Mouse (Mus musculus): ENCODE results near the gene Nxpe2. TPM values are rescaled to one million over a fixed set of nuclear protein-coding genes. Genes with fewer than 3 reads are reported as not detected.
"Not testable (repeated sequence)": the region's sequence is repeated elsewhere in the genome, so short reads cannot be mapped to it uniquely, and the experiment has no call there.

Nxpe2 gene
- polyA plus RNA-seq, 1 experiment from 2014 or later = 4.4 TPM

DNA sequence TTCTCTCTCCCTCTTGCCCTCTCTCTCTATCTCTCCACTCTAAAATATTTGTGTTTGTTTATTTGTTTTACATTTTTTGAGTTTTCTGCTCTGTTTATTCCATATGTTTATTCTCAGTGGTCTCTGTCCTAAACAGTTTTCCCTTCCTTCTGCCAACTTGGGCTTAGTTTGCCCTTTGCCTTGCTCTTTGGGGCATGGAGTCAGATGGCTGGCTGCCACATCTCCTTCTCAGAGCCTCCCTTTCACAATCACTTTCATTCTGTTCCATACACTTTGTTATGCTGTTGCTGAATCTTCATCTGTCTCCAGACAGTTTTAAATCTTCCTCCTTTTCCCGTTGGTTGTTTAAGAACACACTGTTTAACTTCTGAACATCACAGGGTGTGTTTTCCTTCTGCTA, 37.4 kb downstream of the Nxpe2 start:
- H3K36me3 ChIP-seq (ENCODE audit: insufficient read depth, low read length) = no peaks in the 10 kb centered on the region
- H3K4me2 ChIP-seq (replicated peaks; ENCODE audit: low read depth, low read length) = no peak overlapping the region
- H3K27me3 ChIP-seq (replicated peaks; ENCODE audit: insufficient read depth, low read length) = no peaks in the 10 kb centered on the region
- H3K9me3 ChIP-seq (ENCODE audit: low read length) = no peaks in the 10 kb centered on the region
- H3K27ac ChIP-seq (ENCODE audit: low read length) = no peak overlapping the region
- no peaks in the 10 kb centered on the region for H3K4me1 ChIP-seq (ENCODE audit: insufficient read depth, low read depth, low read length)
- ATAC-seq = no peak
- 45% methylated on average over 1 of the region's 1 CpGs for WGBS
- peak; percentile 39 for DNase-seq (ENCODE audit: low spot score)
- H3K4me3 ChIP-seq (ENCODE audit: low read depth, low read length) = no peak overlapping the region
- H3K9ac ChIP-seq (replicated peaks; ENCODE audit: low read depth) = no peak overlapping the region
- no peak for TF ChIP-seq CTCF (IDR thresholded peaks at IDR 0.05)
- TF ChIP-seq EP300 (IDR thresholded peaks at IDR 0.05) = no peak

DNA sequence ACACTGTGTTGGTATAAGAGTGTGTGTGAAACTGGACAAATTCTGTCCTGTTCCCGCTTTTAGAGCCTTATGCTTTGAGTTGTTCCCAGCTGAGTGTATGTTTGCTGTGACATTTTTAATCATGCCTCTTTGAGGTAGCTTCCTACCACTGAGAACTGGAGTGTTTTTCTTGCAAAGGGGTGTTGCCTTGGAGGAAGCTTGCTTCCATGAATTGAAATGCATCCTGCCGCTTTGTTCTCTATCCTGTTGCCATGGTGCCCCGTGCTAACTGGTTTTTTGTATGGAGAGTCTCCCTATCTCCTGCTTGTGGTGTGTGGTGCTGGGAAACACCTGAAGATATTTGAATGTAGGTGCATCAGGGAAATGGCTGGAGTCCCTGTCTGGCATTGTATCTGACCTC, 39.1 kb downstream of the Nxpe2 start:
- no peaks in the 10 kb centered on the region for H3K9me3 ChIP-seq (ENCODE audit: low read length)
- peak overlapping the region; percentile 80 for H3K27ac ChIP-seq (ENCODE audit: low read length)
- TF ChIP-seq EP300 (IDR thresholded peaks at IDR 0.05) (peak; percentile 66), CTCF (IDR thresholded peaks at IDR 0.05) (no peak)
- no peaks in the 10 kb centered on the region for H3K36me3 ChIP-seq (ENCODE audit: insufficient read depth, low read length)
- no peak overlapping the region for H3K4me3 ChIP-seq (ENCODE audit: low read depth, low read length)
- H3K9ac ChIP-seq (replicated peaks; ENCODE audit: low read depth) = no peak overlapping the region
- peak overlapping the region; percentile 25; the same call in 1 of the 2 replicates for H3K4me2 ChIP-seq (replicated peaks; ENCODE audit: low read depth, low read length)
- 36% methylated on average over 3 of the region's 3 CpGs for WGBS
- DNase-seq (ENCODE audit: low spot score) (peak; percentile 50), ATAC-seq (peak; percentile 81)
- no peaks in the 10 kb centered on the region for H3K4me1 ChIP-seq (ENCODE audit: insufficient read depth, low read depth, low read length)
- no peaks in the 10 kb centered on the region for H3K27me3 ChIP-seq (replicated peaks; ENCODE audit: insufficient read depth, low read length)

DNA sequence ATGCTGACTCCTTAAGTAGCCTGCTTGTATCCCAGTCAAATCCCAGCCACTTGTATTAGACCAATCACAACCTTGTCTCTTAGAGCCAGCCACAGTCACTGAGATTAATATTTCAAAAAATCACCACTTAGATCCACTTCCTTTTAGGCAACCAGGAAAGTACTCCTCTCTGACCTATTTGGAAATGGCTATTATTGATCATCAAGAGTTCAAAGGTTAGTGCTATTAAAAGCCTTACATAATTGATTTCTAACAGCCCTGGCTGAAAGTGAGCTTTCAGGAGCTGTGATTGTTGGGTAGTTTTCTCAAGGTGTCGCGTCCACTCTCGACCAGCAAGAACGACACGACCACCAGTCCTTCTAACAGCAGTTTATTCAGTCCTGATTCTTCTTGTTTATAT, 42.0 kb downstream of the Nxpe2 start:
- DNase-seq (ENCODE audit: low spot score) (no peak), ATAC-seq (no peak)
- H3K9me3 ChIP-seq (ENCODE audit: low read length) = no peaks in the 10 kb centered on the region
- H3K27me3 ChIP-seq (replicated peaks; ENCODE audit: insufficient read depth, low read length) = no peaks in the 10 kb centered on the region
- H3K36me3 ChIP-seq (ENCODE audit: insufficient read depth, low read length) = no peaks in the 10 kb centered on the region
- TF ChIP-seq CTCF (IDR thresholded peaks at IDR 0.05) (no peak), EP300 (IDR thresholded peaks at IDR 0.05) (no peak)
- no peak overlapping the region for H3K4me3 ChIP-seq (ENCODE audit: low read depth, low read length)
- H3K9ac ChIP-seq (replicated peaks; ENCODE audit: low read depth) = no peak overlapping the region
- 76% methylated on average over 5 of the region's 5 CpGs for WGBS
- no peak overlapping the region for H3K27ac ChIP-seq (ENCODE audit: low read length)
- no peak overlapping the region for H3K4me2 ChIP-seq (replicated peaks; ENCODE audit: low read depth, low read length)
- no peaks in the 10 kb centered on the region for H3K4me1 ChIP-seq (ENCODE audit: insufficient read depth, low read depth, low read length)

DNA sequence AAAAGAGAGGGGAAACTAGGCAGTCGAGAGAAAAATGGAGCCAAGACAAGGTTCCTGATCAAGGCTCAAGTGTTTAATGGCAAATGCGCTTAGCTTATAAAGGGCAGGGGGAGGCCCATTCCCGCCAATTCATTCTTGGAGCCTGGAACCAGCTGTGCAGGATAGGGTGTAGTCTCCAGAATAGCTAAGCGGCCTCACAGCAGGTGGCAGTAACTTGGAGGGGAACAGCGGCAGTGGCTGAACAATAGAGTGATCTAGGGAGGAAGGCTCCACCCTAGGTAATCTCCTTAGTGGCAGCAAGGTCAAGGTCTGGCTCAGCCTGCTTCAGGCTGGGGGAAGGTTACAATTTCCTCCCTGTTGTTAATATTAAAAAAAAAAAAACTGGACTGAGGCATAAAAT, 49.7 kb downstream of the Nxpe2 start:
- not testable (repeated sequence) for H3K36me3 ChIP-seq (ENCODE audit: insufficient read depth, low read length); H3K27ac ChIP-seq (ENCODE audit: low read length); H3K27me3 ChIP-seq (replicated peaks; ENCODE audit: insufficient read depth, low read length); H3K4me1 ChIP-seq (ENCODE audit: insufficient read depth, low read depth, low read length); H3K9me3 ChIP-seq (ENCODE audit: low read length); H3K4me2 ChIP-seq (replicated peaks; ENCODE audit: low read depth, low read length); H3K4me3 ChIP-seq (ENCODE audit: low read depth, low read length); H3K9ac ChIP-seq (replicated peaks; ENCODE audit: low read depth)
- ATAC-seq = peak; percentile 50
- DNase-seq (ENCODE audit: low spot score) = peak; percentile 14
- peak; percentile 31; the same call in 1 of the 2 replicates for TF ChIP-seq EP300 (IDR thresholded peaks at IDR 0.05)
- TF ChIP-seq CTCF (IDR thresholded peaks at IDR 0.05) = peak; percentile 43
- 50% methylated on average over 5 of the region's 5 CpGs for WGBS

DNA sequence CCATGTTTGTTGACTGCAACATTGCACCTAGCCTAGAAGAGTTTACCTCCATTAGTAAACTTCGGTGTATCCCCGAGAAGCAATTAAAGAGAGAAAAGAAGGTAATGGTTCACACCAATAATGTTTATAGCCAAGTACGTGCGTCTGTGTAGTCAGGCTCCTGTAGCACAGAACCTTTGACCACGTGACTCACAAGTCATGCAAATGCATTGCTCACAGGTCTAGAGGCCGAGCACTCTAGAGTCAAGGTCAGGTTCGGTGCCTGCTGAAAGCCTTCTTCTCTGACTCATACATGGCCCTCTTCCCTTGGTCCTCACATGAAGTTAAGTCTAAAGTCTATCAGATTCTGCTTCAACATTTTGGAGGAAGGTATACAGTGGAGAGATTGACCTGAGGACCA, 54.3 kb downstream of the Nxpe2 start:
- no peaks in the 10 kb centered on the region for H3K36me3 ChIP-seq (ENCODE audit: insufficient read depth, low read length)
- no peaks in the 10 kb centered on the region for H3K9me3 ChIP-seq (ENCODE audit: low read length)
- no peak overlapping the region for H3K27ac ChIP-seq (ENCODE audit: low read length)
- H3K4me1 ChIP-seq (ENCODE audit: insufficient read depth, low read depth, low read length) = no peaks in the 10 kb centered on the region
- ATAC-seq (no peak), DNase-seq (ENCODE audit: low spot score) (no peak)
- no peak for TF ChIP-seq CTCF (IDR thresholded peaks at IDR 0.05)
- TF ChIP-seq EP300 (IDR thresholded peaks at IDR 0.05) = no peak
- H3K4me2 ChIP-seq (replicated peaks; ENCODE audit: low read depth, low read length) = no peak overlapping the region
- no peak overlapping the region for H3K4me3 ChIP-seq (ENCODE audit: low read depth, low read length)
- WGBS = 80% methylated on average over 7 of the region's 7 CpGs
- H3K27me3 ChIP-seq (replicated peaks; ENCODE audit: insufficient read depth, low read length) = no peaks in the 10 kb centered on the region
- no peak overlapping the region for H3K9ac ChIP-seq (replicated peaks; ENCODE audit: low read depth)

DNA sequence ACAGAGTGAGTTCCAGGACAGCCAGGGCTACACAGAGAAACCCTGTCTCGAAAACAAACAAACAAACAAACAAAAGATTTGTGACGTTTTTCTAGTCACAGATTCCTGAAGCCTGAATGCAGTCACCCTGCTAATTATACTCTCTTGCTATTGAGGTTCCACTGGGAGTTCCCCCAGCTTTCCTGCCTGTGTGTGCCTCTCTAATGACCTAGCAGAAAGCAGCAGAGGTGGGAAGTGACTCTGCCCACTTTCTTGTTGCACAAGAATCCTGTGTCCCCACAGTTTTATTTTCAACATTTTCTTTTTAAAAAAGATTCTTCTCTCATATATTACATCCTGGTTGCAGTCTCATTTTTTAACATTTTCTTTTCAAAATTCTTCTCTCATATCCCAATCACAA, 58.5 kb downstream of the Nxpe2 start:
- DNase-seq (ENCODE audit: low spot score) (no peak), ATAC-seq (no peak)
- Histone ChIP-seq H3K4me2 (replicated peaks; ENCODE audit: low read depth, low read length) (no peak overlapping the region), H3K9me3 (ENCODE audit: low read length) (no peaks in the 10 kb centered on the region), H3K4me3 (ENCODE audit: low read depth, low read length) (no peak overlapping the region), H3K9ac (replicated peaks; ENCODE audit: low read depth) (no peak overlapping the region), H3K27ac (ENCODE audit: low read length) (no peak overlapping the region), H3K4me1 (ENCODE audit: insufficient read depth, low read depth, low read length) (no peaks in the 10 kb centered on the region), H3K36me3 (ENCODE audit: insufficient read depth, low read length) (no peaks in the 10 kb centered on the region), H3K27me3 (replicated peaks; ENCODE audit: insufficient read depth, low read length) (no peaks in the 10 kb centered on the region)
- no peak for TF ChIP-seq EP300 (IDR thresholded peaks at IDR 0.05)
- no peak for TF ChIP-seq CTCF (IDR thresholded peaks at IDR 0.05)
- 55% methylated on average over 2 of the region's 2 CpGs for WGBS

DNA sequence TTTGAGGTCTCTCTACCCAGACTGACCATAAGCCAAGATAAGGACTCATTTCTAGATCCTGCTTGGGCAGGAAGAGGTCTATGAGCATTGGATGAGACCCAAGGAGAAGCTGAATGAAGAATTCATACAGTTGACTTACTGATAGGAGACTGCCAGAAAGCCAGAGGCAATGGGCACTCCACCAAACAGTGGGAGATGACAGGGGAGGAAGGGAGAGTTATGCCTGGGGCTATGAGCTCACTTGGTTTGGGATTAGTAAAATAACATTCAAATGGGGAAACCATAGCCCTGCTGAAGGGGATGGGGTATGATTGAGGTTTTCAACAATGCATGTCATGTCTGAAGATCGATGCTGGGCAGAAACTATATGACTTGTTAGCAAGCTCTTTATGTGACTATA, 63.0 kb downstream of the Nxpe2 start:
- H3K9me3 ChIP-seq (ENCODE audit: low read length) = no peaks in the 10 kb centered on the region
- H3K9ac ChIP-seq (replicated peaks; ENCODE audit: low read depth) = no peak overlapping the region
- H3K36me3 ChIP-seq (ENCODE audit: insufficient read depth, low read length) = no peaks in the 10 kb centered on the region
- H3K27ac ChIP-seq (ENCODE audit: low read length) = no peak overlapping the region
- no peak overlapping the region for H3K4me2 ChIP-seq (replicated peaks; ENCODE audit: low read depth, low read length)
- TF ChIP-seq EP300 (IDR thresholded peaks at IDR 0.05) = no peak
- TF ChIP-seq CTCF (IDR thresholded peaks at IDR 0.05) = no peak
- DNase-seq (ENCODE audit: low spot score) (no peak), ATAC-seq (no peak)
- H3K27me3 ChIP-seq (replicated peaks; ENCODE audit: insufficient read depth, low read length) = no peaks in the 10 kb centered on the region
- 80% methylated on average over 1 of the region's 1 CpGs for WGBS
- H3K4me1 ChIP-seq (ENCODE audit: insufficient read depth, low read depth, low read length) = no peaks in the 10 kb centered on the region
- H3K4me3 ChIP-seq (ENCODE audit: low read depth, low read length) = no peak overlapping the region
